Mouse (Mus musculus) gastrocnemius, postnatal 10 days (tissue): ENCODE data around the gene Rnls. TPM values are rescaled to one million over a fixed set of nuclear protein-coding genes. Genes with fewer than 3 reads are reported as not detected.

Source experiments
- DNase-seq: peaks from one replicate; pipeline ENCODE4 v3.0.0; 2021; ENCODE audit warnings: mixed read lengths
- microRNA-seq, 2 experiments: library from miRNA; unstranded; fragments of <30 nt; microRNA quantifications; one replicate each; pipeline ENCODE4 v1.2.0; 2021
- total RNA-seq, 2 experiments: library from RNA; stranded (reverse); gene quantifications; 2 replicates each; pipeline ENCODE4 v1.2.3; 2021

Rnls gene
- total RNA-seq, 2 experiments from 2014 or later: 5.4 to 6.7 TPM

- no peak for DNase-seq
Observed at GRCm38 (mm10) chr19:33102008-33102782, 289.9 kb downstream of the Rnls start.

DNA sequence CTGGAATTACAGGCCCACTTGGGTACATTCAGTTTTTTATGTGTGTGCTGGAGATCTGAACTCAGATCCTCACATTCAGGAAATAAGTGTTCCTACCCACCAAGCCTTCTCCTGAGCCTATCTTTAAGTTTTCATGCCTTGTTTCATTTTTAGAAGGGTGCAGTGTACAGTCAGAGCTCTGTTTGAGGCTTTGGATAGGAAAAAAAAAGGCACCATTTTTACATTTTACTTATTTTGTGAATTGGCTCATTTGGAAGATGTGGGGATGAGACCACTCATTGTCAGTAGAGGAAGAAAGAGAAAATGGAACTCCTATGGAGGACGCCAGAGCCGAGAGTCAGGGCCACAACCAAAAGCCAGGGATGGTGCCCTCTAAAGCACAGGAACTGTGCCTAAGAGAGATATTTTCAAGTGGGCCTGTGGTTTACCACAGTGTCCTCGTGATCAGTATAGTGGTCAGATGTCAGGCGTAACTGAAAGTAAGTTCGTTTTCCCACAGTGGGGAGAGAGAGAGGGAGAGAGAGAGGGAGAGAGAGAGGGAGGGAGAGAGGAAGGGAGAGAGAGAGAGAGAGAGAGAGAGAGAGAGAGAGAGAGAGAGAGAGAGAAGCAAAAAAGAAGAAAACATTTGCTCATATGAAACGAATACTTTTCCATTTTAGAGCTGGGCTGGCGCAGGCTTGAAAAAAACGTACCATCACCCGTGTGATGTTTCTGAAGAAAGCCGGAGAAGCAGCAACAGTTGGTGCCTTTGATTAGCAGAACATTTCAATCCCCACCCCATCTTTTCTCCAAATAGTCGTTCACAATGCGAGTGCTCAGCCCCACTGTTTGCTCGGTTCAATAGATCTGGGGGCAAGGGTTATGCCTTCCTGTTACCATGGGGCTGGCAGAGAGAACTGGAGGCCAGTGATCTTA lies 290.7 kb downstream of the Rnls start:
- DNase-seq: no peak

- no peak for DNase-seq
Observed at GRCm38 (mm10) chr19:33100598-33100997, 291.5 kb downstream of the Rnls start.

DNA sequence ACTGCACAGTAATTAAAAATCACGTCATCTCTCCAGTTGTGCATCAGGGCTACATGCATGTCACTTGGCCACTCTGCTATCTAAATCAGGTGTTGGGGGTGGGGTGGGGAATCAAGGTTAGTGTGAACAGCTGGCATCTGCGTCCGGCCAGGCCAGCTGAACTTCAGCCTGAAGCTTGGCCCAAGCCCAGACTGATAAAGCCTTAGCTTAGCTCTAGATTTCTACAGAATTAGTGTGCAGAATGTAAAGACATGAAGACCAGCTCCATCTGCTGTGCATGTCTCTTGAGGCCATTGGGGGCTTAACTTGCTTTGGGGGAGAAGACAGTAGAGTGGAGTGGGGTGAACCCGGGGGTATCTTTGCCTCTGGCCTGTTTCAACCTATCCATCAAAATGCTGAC lies 292.1 kb downstream of the Rnls start:
- DNase-seq: no peak

GRCm38 (mm10) chr19:33099201-33099788 lies 292.8 kb downstream of the Rnls start:
- DNase-seq: no peak

DNA sequence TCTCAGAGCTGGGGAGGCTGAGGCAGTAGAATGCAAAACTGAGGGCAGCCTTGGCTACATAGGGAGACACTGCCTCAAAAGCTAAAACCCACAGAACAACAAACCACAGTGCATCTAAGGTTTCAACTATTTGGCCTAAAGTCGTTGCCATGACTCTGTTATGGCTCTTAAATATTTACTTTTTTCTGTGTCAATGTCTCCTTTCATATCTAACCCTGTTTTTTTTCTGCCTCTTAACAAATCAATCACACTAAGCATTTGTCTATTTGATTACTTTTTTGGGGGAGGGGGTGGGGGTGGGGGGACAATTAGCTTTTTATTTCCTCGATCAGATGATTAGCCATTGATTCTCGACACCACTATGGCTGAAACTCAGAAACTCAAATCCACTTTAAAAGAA lies 294.4 kb downstream of the Rnls start:
- DNase-seq: no peak

- DNase-seq: no peak
Observed at GRCm38 (mm10) chr19:33096581-33096980, 295.5 kb downstream of the Rnls start.

DNA sequence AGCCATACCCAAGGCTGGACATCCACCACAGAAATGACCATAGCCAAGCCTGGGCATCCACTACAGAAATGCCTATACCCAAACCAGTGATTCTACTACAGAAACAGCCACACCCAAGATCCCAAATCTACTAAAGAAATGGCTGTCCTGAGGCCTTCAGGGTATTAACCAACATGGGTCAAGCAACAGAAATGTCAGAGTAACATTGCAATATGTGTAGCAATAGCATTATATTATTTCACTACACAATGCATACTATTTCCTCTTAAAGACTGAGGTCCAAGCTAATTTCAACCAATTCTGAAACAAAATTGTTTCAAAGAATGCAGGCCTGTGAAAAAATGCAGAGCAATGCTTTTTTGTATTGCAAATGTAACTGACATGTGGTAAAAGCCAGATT lies 299.5 kb downstream of the Rnls start:
- DNase-seq: no peak

GRCm38 (mm10) chr19:33091324-33091723 lies 300.8 kb downstream of the Rnls start:
- no peak for DNase-seq

- no peak for DNase-seq
Observed at GRCm38 (mm10) chr19:33088868-33089267, 303.2 kb downstream of the Rnls start.

GRCm38 (mm10) chr19:33087961-33088360 lies 304.1 kb downstream of the Rnls start:
- DNase-seq: no peak

Small RNA genes within 50 kb of the gene (microRNA-seq; reads per million reads assigned to microRNA genes)
- 0 to 0.64 reads per million in 2 experiments for gene Mir3970

Other genes with a start within 250 kb of the Rnls start
- under 1 TPM; 0.09 to 0.11 TPM for gene Lipo4, start 125.5 kb upstream of the Rnls start, total RNA-seq
- gene Gm8978, start 233.0 kb upstream of the Rnls start, total RNA-seq: not detected